Comparison of ENCODE assay signal across 8 mouse cellular contexts in the genomic region with DNA sequence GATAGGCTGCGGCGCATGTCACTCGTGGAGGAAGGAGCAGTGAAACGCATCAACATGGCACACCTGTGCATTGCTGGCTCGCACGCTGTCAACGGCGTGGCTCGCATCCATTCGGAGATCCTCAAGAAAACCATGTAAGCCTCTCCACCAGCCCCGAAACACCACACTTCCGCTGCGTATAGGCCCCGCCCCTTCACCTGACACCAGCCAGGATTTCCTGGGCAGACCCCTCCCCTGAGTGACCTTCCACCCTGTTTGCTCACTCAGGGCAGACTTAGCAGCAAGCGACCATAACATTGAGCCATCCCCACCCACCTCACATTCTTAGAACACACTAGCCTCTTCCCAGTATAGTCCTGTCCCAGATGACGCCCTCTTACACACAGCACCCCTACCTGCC. TPM values are rescaled to one million over a fixed set of nuclear protein-coding genes. Genes with fewer than 3 reads are reported as not detected.
DNase-seq lines count a peak whose midpoint lies in the region; ATAC-seq and TF ChIP-seq lines count a peak whose summit lies in the region.

No protein-coding gene starts in this region.

- H3K4me1 ChIP-seq in lung, adult 2 months (ENCODE audit: control insufficient read depth, insufficient read depth, low read length): no peaks in the 10 kb centered on the region
- peaks cover 3% of the 10 kb centered on the region; the same call in 1 of the 2 replicates for H3K4me1 ChIP-seq in forebrain, embryonic 14.5 days (ENCODE audit: control insufficient read depth, insufficient read depth, low read length)
- H3K4me1 ChIP-seq in liver, embryonic 13.5 days (replicated peaks): peaks cover 25% of the 10 kb centered on the region
- peaks cover 15% of the 10 kb centered on the region for H3K4me1 ChIP-seq in neural tube, embryonic 15.5 days

- peak overlapping the region; percentile 51 for H3K4me3 ChIP-seq in lung, adult 2 months (replicated peaks; ENCODE audit: extremely low read depth, low read depth, low read length)
- H3K4me3 ChIP-seq in forebrain, embryonic 14.5 days (ENCODE audit: low read depth, low read length): peak overlapping the region; percentile 19
- H3K4me3 ChIP-seq in liver, embryonic 13.5 days (replicated peaks): peak overlapping the region; percentile 39
- peak overlapping the region; percentile 31 for H3K4me3 ChIP-seq in neural tube, embryonic 15.5 days (replicated peaks)

- H3K9me3 ChIP-seq in forebrain, embryonic 14.5 days (replicated peaks; ENCODE audit: control insufficient read depth, low read length): no peaks in the 10 kb centered on the region
- no peaks in the 10 kb centered on the region for H3K9me3 ChIP-seq in liver, embryonic 13.5 days (replicated peaks)
- H3K9me3 ChIP-seq in neural tube, embryonic 15.5 days (replicated peaks): no peaks in the 10 kb centered on the region

- WGBS in lung, adult 2 months: 31% methylated on average over 16 of the region's 16 CpGs
- 6% methylated on average over 16 of the region's 16 CpGs for WGBS in forebrain, embryonic 14.5 days
- WGBS in liver, embryonic 13.5 days (ENCODE audit: insufficient replicate concordance): 14% methylated on average over 16 of the region's 16 CpGs
- WGBS in neural tube, embryonic 15.5 days: 8% methylated on average over 16 of the region's 16 CpGs

- DNase-seq in lung, adult 2 months: no peak
- no peak for DNase-seq in lung, postnatal 10 days
- no peak for DNase-seq in forebrain, embryonic 14.5 days (ENCODE audit: low spot score)
- DNase-seq in liver, embryonic 13.5 days: no peak
- no peak for DNase-seq in right cerebral cortex, postnatal 14 days
- no peak for DNase-seq in ovary, postnatal 14 days (ENCODE audit: low spot score)
- DNase-seq in layer of hippocampus, adult 9-11 months: no peak

- H3K27ac ChIP-seq in forebrain, embryonic 14.5 days (ENCODE audit: low read depth, low read length): no peak overlapping the region
- no peak overlapping the region for H3K27ac ChIP-seq in liver, embryonic 13.5 days
- peak overlapping the region; percentile 2; the same call in 1 of the 2 replicates for H3K27ac ChIP-seq in neural tube, embryonic 15.5 days (replicated peaks)

- H3K27me3 ChIP-seq in forebrain, embryonic 14.5 days (replicated peaks; ENCODE audit: control insufficient read depth, insufficient read depth, low read length): no peaks in the 10 kb centered on the region
- H3K27me3 ChIP-seq in liver, embryonic 13.5 days: peaks cover 9% of the 10 kb centered on the region
- no peaks in the 10 kb centered on the region for H3K27me3 ChIP-seq in neural tube, embryonic 15.5 days (replicated peaks)

- H3K4me2 ChIP-seq in forebrain, embryonic 14.5 days (ENCODE audit: low read length): peak overlapping the region; percentile 40
- peak overlapping the region; percentile 61 for H3K4me2 ChIP-seq in liver, embryonic 13.5 days
- H3K4me2 ChIP-seq in neural tube, embryonic 15.5 days: peak overlapping the region; percentile 61

- 0 out of 2 replicates have a peak, but pooled peaks have one; percentile 29 for ATAC-seq in forebrain, embryonic 14.5 days
- ATAC-seq in liver, embryonic 13.5 days (ENCODE audit: low read depth): peak; percentile 33; the same call in 1 of the 2 replicates
- ATAC-seq in neural tube, embryonic 15.5 days (ENCODE audit: low FRiP score): peak; percentile 66; the same call in 1 of the 2 replicates

- peak overlapping the region; percentile 21; the same call in 1 of the 2 replicates for H3K9ac ChIP-seq in forebrain, embryonic 14.5 days (ENCODE audit: low read length)
- peak overlapping the region; percentile 33; the same call in 1 of the 2 replicates for H3K9ac ChIP-seq in liver, embryonic 13.5 days
- peak overlapping the region; percentile 31 for H3K9ac ChIP-seq in neural tube, embryonic 15.5 days (replicated peaks)

- TF ChIP-seq POLR2A in lung, adult 2 months (IDR thresholded peaks at IDR 0.05; ENCODE audit: borderline replicate concordance, extremely low read depth, low read depth, low read length): 0 out of 2 replicates have a peak, but pooled peaks have one; percentile 23

- no peak for TF ChIP-seq CTCF in lung, adult 2 months (IDR thresholded peaks at IDR 0.05; ENCODE audit: insufficient read depth, low read length)

- no peaks in the 10 kb centered on the region for H3K36me3 ChIP-seq in forebrain, embryonic 14.5 days (ENCODE audit: control insufficient read depth, insufficient read depth, low read length)
- H3K36me3 ChIP-seq in liver, embryonic 13.5 days: no peaks in the 10 kb centered on the region
- H3K36me3 ChIP-seq in neural tube, embryonic 15.5 days: no peaks in the 10 kb centered on the region

RNA-seq across cellular contexts. Expression of gene Pygm, which starts 5.6 kb away (rescaled TPM):
- 32.8 and 135 TPM in 2 replicates for polyA plus RNA-seq in lung, adult 2 months (2012; rRNA removed)
- 1.3 and 3.0 TPM in 2 replicates for polyA plus RNA-seq in forebrain, embryonic 14.5 days (2014; fragmentation: Nextera tagmentation; extraction: Ambion mirVana)
- 2.7 and 2.9 TPM in 2 replicates for polyA plus RNA-seq in liver, embryonic 13.5 days (2015; fragmentation: Nextera tagmentation; extraction: Ambion mirVana)
- 7.5 and 12.0 TPM in 2 replicates for polyA plus RNA-seq in neural tube, embryonic 15.5 days (2015; fragmentation: Nextera tagmentation; extraction: Ambion mirVana)

RNA-seq across cellular contexts. Expression of gene Rasgrp2, which starts 9.3 kb away (rescaled TPM):
- polyA plus RNA-seq in lung, adult 2 months (2012; rRNA removed): 210 and 287 TPM in 2 replicates
- 28.6 and 30.7 TPM in 2 replicates for polyA plus RNA-seq in forebrain, embryonic 14.5 days (2014; fragmentation: Nextera tagmentation; extraction: Ambion mirVana)
- 77.2 and 85.3 TPM in 2 replicates for polyA plus RNA-seq in liver, embryonic 13.5 days (2015; fragmentation: Nextera tagmentation; extraction: Ambion mirVana)
- polyA plus RNA-seq in neural tube, embryonic 15.5 days (2015; fragmentation: Nextera tagmentation; extraction: Ambion mirVana): 197 and 217 TPM in 2 replicates

RNA-seq across cellular contexts. Expression of gene Sf1, which starts 26.3 kb away (rescaled TPM):
- 136 and 194 TPM in 2 replicates for polyA plus RNA-seq in lung, adult 2 months (2012; rRNA removed)
- 90.4 and 115 TPM in 2 replicates for polyA plus RNA-seq in forebrain, embryonic 14.5 days (2014; fragmentation: Nextera tagmentation; extraction: Ambion mirVana)
- polyA plus RNA-seq in liver, embryonic 13.5 days (2015; fragmentation: Nextera tagmentation; extraction: Ambion mirVana): 68.4 and 92.3 TPM in 2 replicates
- polyA plus RNA-seq in neural tube, embryonic 15.5 days (2015; fragmentation: Nextera tagmentation; extraction: Ambion mirVana): 88.7 and 104 TPM in 2 replicates

RNA-seq across cellular contexts. Expression of gene Nrxn2, which starts 28.7 kb away (rescaled TPM):
- polyA plus RNA-seq in lung, adult 2 months (2012; rRNA removed): 7.3 and 11.0 TPM in 2 replicates
- polyA plus RNA-seq in forebrain, embryonic 14.5 days (2014; fragmentation: Nextera tagmentation; extraction: Ambion mirVana): 39.5 and 41.7 TPM in 2 replicates
- 0.48 and 0.54 TPM in 2 replicates for polyA plus RNA-seq in liver, embryonic 13.5 days (2015; fragmentation: Nextera tagmentation; extraction: Ambion mirVana)
- polyA plus RNA-seq in neural tube, embryonic 15.5 days (2015; fragmentation: Nextera tagmentation; extraction: Ambion mirVana): 31.3 and 45.7 TPM in 2 replicates

RNA-seq across cellular contexts. Expression of gene Map4k2, which starts 48.9 kb away (rescaled TPM):
- polyA plus RNA-seq in lung, adult 2 months (2012; rRNA removed): 303 and 441 TPM in 2 replicates
- 6.2 and 11.2 TPM in 2 replicates for polyA plus RNA-seq in forebrain, embryonic 14.5 days (2014; fragmentation: Nextera tagmentation; extraction: Ambion mirVana)
- polyA plus RNA-seq in liver, embryonic 13.5 days (2015; fragmentation: Nextera tagmentation; extraction: Ambion mirVana): 4.5 and 5.8 TPM in 2 replicates
- polyA plus RNA-seq in neural tube, embryonic 15.5 days (2015; fragmentation: Nextera tagmentation; extraction: Ambion mirVana): 21.9 and 22.2 TPM in 2 replicates
